Mouse (Mus musculus) stomach, postnatal 0 days (tissue): Measurements from ENCODE around the gene Eppin. TPM values are rescaled to one million over a fixed set of nuclear protein-coding genes. Genes with fewer than 3 reads are reported as not detected.
"Not testable (repeated sequence)": the region's sequence is repeated elsewhere in the genome, so short reads cannot be mapped to it uniquely, and the experiment has no call there.

Experiments
- ATAC-seq: fragments of 200-750 bp; cut with Nextera tagmentation; 2 replicates; pipeline ENCODE4 v1.8.0; 2017; ENCODE audit not compliant: low FRiP score, low TSS enrichment
- DNase-seq: peaks from one replicate; pipeline ENCODE4 v3.0.0-alpha.2; 2016; ENCODE audit warnings: low spot score
- H3K27ac ChIP-seq: fragments of 300-500 bp; sonication (generic); replicated peaks from 2 replicates; pipeline ENCODE4 v1.5.1; 2014; ENCODE audit warnings: mild to moderate bottlenecking, control low read depth
- H3K27me3 ChIP-seq: fragments of 300-500 bp; sonication (generic); 2 replicates; pipeline ENCODE4 v1.6.1; 2014; ENCODE audit warnings: low read length; ENCODE audit not compliant: control insufficient read depth, insufficient read depth
- H3K36me3 ChIP-seq: fragments of 300-500 bp; sonication (generic); 2 replicates; pipeline ENCODE4 v1.6.1; 2014; ENCODE audit warnings: low read length, mixed read lengths; ENCODE audit not compliant: control insufficient read depth, insufficient read depth
- H3K4me1 ChIP-seq: fragments of 300-500 bp; sonication (generic); replicated peaks from 2 replicates; pipeline ENCODE4 v1.6.1; 2014; ENCODE audit warnings: antibody characterized with exemption; ENCODE audit not compliant: control insufficient read depth, insufficient read depth
- H3K4me2 ChIP-seq: fragments of 300-500 bp; sonication (generic); replicated peaks from 2 replicates; pipeline ENCODE4 v1.6.1; 2014; ENCODE audit warnings: low read depth, mild to moderate bottlenecking, control low read depth, moderate library complexity
- H3K4me3 ChIP-seq: fragments of 300-500 bp; sonication (generic); 2 replicates; pipeline ENCODE4 v1.5.1; 2014; ENCODE audit warnings: low read depth, low read length, control low read depth
- H3K9ac ChIP-seq: fragments of 300-500 bp; sonication (generic); 2 replicates; pipeline ENCODE4 v1.6.1; 2014; ENCODE audit warnings: mild to moderate bottlenecking, low read length, control low read depth, mixed read lengths
- H3K9me3 ChIP-seq: fragments of 300-500 bp; sonication (generic); 2 replicates; pipeline ENCODE4 v1.6.1; 2016; ENCODE audit warnings: low read length; ENCODE audit not compliant: control insufficient read depth
- CTCF ChIP-seq: IDR thresholded peaks from 2 replicates; pipeline ENCODE4 v1.5.1; 2016; ENCODE audit warnings: antibody characterized with exemption, low read depth, mild to moderate bottlenecking, moderate library complexity
- EP300 ChIP-seq: optimal IDR thresholded peaks from 2 replicates; pipeline ENCODE3; 2016; ENCODE audit warnings: antibody characterized with exemption
- WGBS: fragments of 180-500 bp; shearing (Covaris S2); extraction: QIAGEN DNeasy Blood & Tissue Kit; methylation state at CpG from one replicate; pipeline ENCODE4 v1.1.7; 2014; 5-methylcytosine and 5-hydroxymethylcytosine counted together
- polyA plus RNA-seq: library from polyadenylated mRNA; unstranded; fragments of >200 nt; fragmentation: Nextera tagmentation; extraction: Ambion mirVana; gene quantifications from 2 replicates; pipeline ENCODE4 v1.2.1, GENCODE M21; 2015

The Eppin gene
- polyA plus RNA-seq, 1 experiment from 2014 or later, result not detected

GRCm38 (mm10) chr2:164600179-164600578 is 6.8 kb upstream of the Eppin start:
- H3K9me3 ChIP-seq, result no peaks in the 10 kb centered on the region
- H3K27me3 ChIP-seq, result no peaks in the 10 kb centered on the region
- no peaks in the 10 kb centered on the region for H3K36me3 ChIP-seq
- no peak for DNase-seq
- no peaks in the 10 kb centered on the region for H3K4me1 ChIP-seq
- 77% methylated on average over 3 of the region's 3 CpGs for WGBS
- H3K4me2 ChIP-seq, result no peak overlapping the region
- H3K27ac ChIP-seq, result no peak overlapping the region
- H3K9ac ChIP-seq, result no peak overlapping the region
- no peak overlapping the region for H3K4me3 ChIP-seq
- TF ChIP-seq CTCF (peak; percentile 32), EP300 (no peak)
- no peak for ATAC-seq

- Histone ChIP-seq H3K9me3 (no peaks in the 10 kb centered on the region), H3K4me3 (no peak overlapping the region), H3K36me3 (no peaks in the 10 kb centered on the region), H3K27me3 (no peaks in the 10 kb centered on the region), H3K27ac (no peak overlapping the region), H3K9ac (no peak overlapping the region), H3K4me2 (no peak overlapping the region), H3K4me1 (no peaks in the 10 kb centered on the region)
- ATAC-seq (0 out of 2 replicates have a peak, but pooled peaks have one; percentile 21), DNase-seq (peak; percentile 39)
- 4% methylated on average over 4 of the region's 4 CpGs for WGBS
- TF ChIP-seq CTCF (peak; percentile 87), EP300 (no peak)
These were observed 1.4 kb downstream of the Eppin start for GRCm38 (mm10) chr2:164592014-164592413.

GRCm38 (mm10) chr2:164585025-164585725 is 8.2 kb downstream of the Eppin start, which contains the start of gene Wfdc6a:
TSS of gene Wfdc6a (minus strand) at chr2:164585447.
- H3K27me3 ChIP-seq, H3K4me1 ChIP-seq, H3K36me3 ChIP-seq, H3K9ac ChIP-seq, H3K9me3 ChIP-seq, ATAC-seq, H3K4me3 ChIP-seq, H3K4me2 ChIP-seq, DNase-seq: not testable (repeated sequence)
- H3K27ac ChIP-seq, result 0 out of 2 replicates have a peak within 1 kb of the TSS, but pooled peaks have one; percentile 1
- 26% methylated on average over 13 of the region's 13 CpGs for WGBS

GRCm38 (mm10) chr2:164573359-164573758 is 20.0 kb downstream of the Eppin start, which contains the start of gene Spint3:
TSS of gene Spint3 (minus strand) at chr2:164573459.
- H3K4me1 ChIP-seq, H3K9me3 ChIP-seq, DNase-seq, ATAC-seq, H3K4me3 ChIP-seq, H3K9ac ChIP-seq, H3K4me2 ChIP-seq, H3K27ac ChIP-seq, H3K27me3 ChIP-seq, H3K36me3 ChIP-seq: not testable (repeated sequence)
- WGBS, result 81% methylated on average over 6 of the region's 6 CpGs

- TF ChIP-seq CTCF, result no peak
- TF ChIP-seq EP300, result no peak
- WGBS, result 74% methylated on average over 5 of the region's 5 CpGs
- H3K4me2 ChIP-seq, result no peak overlapping the region
- no peak overlapping the region for H3K4me3 ChIP-seq
- H3K27me3 ChIP-seq, result no peaks in the 10 kb centered on the region
- DNase-seq (no peak), ATAC-seq (no peak)
- H3K36me3 ChIP-seq, result no peaks in the 10 kb centered on the region
- H3K9me3 ChIP-seq, result no peaks in the 10 kb centered on the region
- H3K27ac ChIP-seq, result no peak overlapping the region
- no peak overlapping the region for H3K9ac ChIP-seq
- 0 out of 2 replicates have a peak, but pooled peaks cover 4% of the 10 kb centered on the region for H3K4me1 ChIP-seq
These were observed 25.9 kb downstream of the Eppin start for GRCm38 (mm10) chr2:164567460-164567859.

GRCm38 (mm10) chr2:164566997-164567396 is 26.4 kb downstream of the Eppin start:
- TF ChIP-seq EP300 (no peak), CTCF (peak; percentile 55)
- no peaks in the 10 kb centered on the region for H3K36me3 ChIP-seq
- no peak overlapping the region for H3K27ac ChIP-seq
- H3K9ac ChIP-seq, result no peak overlapping the region
- no peak for ATAC-seq
- DNase-seq, result no peak
- H3K9me3 ChIP-seq, result no peaks in the 10 kb centered on the region
- H3K4me3 ChIP-seq, result no peak overlapping the region
- H3K4me2 ChIP-seq, result no peak overlapping the region
- 0 out of 2 replicates have a peak, but pooled peaks cover 4% of the 10 kb centered on the region for H3K4me1 ChIP-seq
- H3K27me3 ChIP-seq, result no peaks in the 10 kb centered on the region
- 91% methylated on average over 2 of the region's 2 CpGs for WGBS
